Mouse (Mus musculus) liver, embryonic 14.5 days (tissue): ENCODE results near the gene Slc35a3. TPM values are rescaled to one million over a fixed set of nuclear protein-coding genes. Genes with fewer than 3 reads are reported as not detected.

Experiments
- ATAC-seq: fragments of 200-750 bp; cut with Nextera tagmentation; 2 replicates; pipeline ENCODE4 v1.8.0; 2017; ENCODE audit warnings: moderate number of reproducible peaks, mild to moderate bottlenecking, moderate library complexity; ENCODE audit not compliant: insufficient read depth
- DNase-seq, 3 experiments: peaks; one replicate each; pipeline ENCODE4 v3.0.0-alpha.2; 2012 to 2013; ENCODE audit warnings: low read depth in 3 of 3, low spot score in 3 of 3
- H3K27ac ChIP-seq: fragments of 300-500 bp; sonication (generic); 2 replicates; pipeline ENCODE4 v1.5.1; 2014; ENCODE audit warnings: moderate library complexity, mild to moderate bottlenecking, control low read depth, inconsistent platforms
- H3K27me3 ChIP-seq: fragments of 300-500 bp; sonication (generic); 2 replicates; pipeline ENCODE4 v1.6.1; 2014; ENCODE audit warnings: mild to moderate bottlenecking, low read length, moderate library complexity; ENCODE audit not compliant: control insufficient read depth, insufficient read depth
- H3K36me3 ChIP-seq: fragments of 300-500 bp; sonication (generic); replicated peaks from 2 replicates; pipeline ENCODE4 v1.6.1; 2014; ENCODE audit warnings: low read depth; ENCODE audit not compliant: control insufficient read depth, insufficient read depth
- H3K4me1 ChIP-seq, 2 experiments: fragments of 200-500 bp in 1 of 2; fragments of 300-500 bp in 1 of 2; sonication (generic) in 1 of 2; replicated peaks; 2 replicates each; pipeline ENCODE4 v1.6.1; 2012 to 2014; ENCODE audit warnings: antibody characterized with exemption in 1 of 2, inconsistent platforms in 1 of 2, low read length in 1 of 2; ENCODE audit not compliant: control insufficient read depth in 2 of 2, insufficient read depth in 2 of 2
- H3K4me2 ChIP-seq: fragments of 300-500 bp; sonication (generic); 2 replicates; pipeline ENCODE4 v1.6.1; 2014; ENCODE audit warnings: low read depth, mild to moderate bottlenecking, control low read depth, moderate library complexity
- H3K4me3 ChIP-seq, 2 experiments: fragments of 200-500 bp in 1 of 2; fragments of 300-500 bp in 1 of 2; sonication (generic) in 1 of 2; 2 replicates each; pipeline ENCODE4 v1.5.1; 2012 to 2014; ENCODE audit warnings: low read depth in 2 of 2, low read length in 2 of 2, mild to moderate bottlenecking in 2 of 2, control low read depth in 1 of 2, inconsistent platforms in 1 of 2, moderate library complexity in 1 of 2; ENCODE audit not compliant: insufficient read depth in 1 of 2
- H3K9ac ChIP-seq: fragments of 300-500 bp; sonication (generic); replicated peaks from 2 replicates; pipeline ENCODE4 v1.6.1; 2014; ENCODE audit warnings: mild to moderate bottlenecking, control low read depth, moderate library complexity
- H3K9me3 ChIP-seq: fragments of 300-500 bp; sonication (generic); 2 replicates; pipeline ENCODE4 v1.6.1; 2016; ENCODE audit warnings: low read length, mixed read lengths; ENCODE audit not compliant: control insufficient read depth
- CTCF ChIP-seq: IDR thresholded peaks from 2 replicates; pipeline ENCODE4 v1.5.1; 2016; ENCODE audit warnings: antibody characterized with exemption, low read depth, control low read depth
- EP300 ChIP-seq: IDR thresholded peaks from 2 replicates; pipeline ENCODE4 v1.6.1; 2016; ENCODE audit warnings: antibody characterized with exemption, low read depth
- WGBS: fragments of 180-500 bp; shearing (Covaris S2); extraction: QIAGEN DNeasy Blood & Tissue Kit; methylation state at CpG from one replicate; pipeline ENCODE4 v1.1.7; 2014; ENCODE audit not compliant: insufficient replicate concordance; 5-methylcytosine and 5-hydroxymethylcytosine counted together
- polyA plus RNA-seq, 2 experiments: library from polyadenylated mRNA; depleted of rRNA in 1 of 2; stranded (reverse) in 1 of 2; unstranded in 1 of 2; fragments of >200 nt; fragmentation: Nextera tagmentation in 1 of 2; extraction: Ambion mirVana in 1 of 2; gene quantifications; 2 replicates each; pipeline versions ENCODE4 v1.2.1 to v1.2.3; 2012 to 2014

Slc35a3 gene
- polyA plus RNA-seq, 2 experiments, result 6.0 to 7.6 TPM

DNA sequence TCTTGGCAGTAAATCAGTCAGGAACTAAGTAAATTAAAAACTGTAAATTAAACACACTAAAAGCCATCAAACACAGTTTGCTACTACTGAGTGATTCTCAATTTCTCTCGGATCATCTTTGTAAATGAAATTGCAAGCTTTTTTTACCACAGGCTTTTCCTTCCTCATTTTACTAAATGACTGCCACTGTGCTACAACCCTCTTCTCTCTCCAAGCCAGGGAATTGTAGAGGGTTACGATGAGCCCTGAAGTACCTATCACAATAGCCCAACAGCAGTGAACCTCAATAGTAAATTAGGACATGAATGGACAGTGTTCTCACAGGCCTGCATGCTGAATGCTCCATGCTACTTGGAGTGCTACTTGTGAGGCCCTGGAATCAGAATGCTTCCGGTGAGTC lies 78.5 kb downstream of the Slc35a3 start:
- H3K4me3 ChIP-seq, result no peak overlapping the region
- no peaks in the 10 kb centered on the region for H3K4me1 ChIP-seq
- H3K27ac ChIP-seq, result no peak overlapping the region
- ATAC-seq (no peak), DNase-seq (no peak)
- H3K36me3 ChIP-seq, result peaks cover 47% of the 10 kb centered on the region
- H3K9me3 ChIP-seq, result no peaks in the 10 kb centered on the region
- H3K4me2 ChIP-seq, result no peak overlapping the region
- H3K27me3 ChIP-seq, result no peaks in the 10 kb centered on the region
- WGBS, result 70% methylated on average over 3 of the region's 3 CpGs
- TF ChIP-seq EP300 (no peak), CTCF (no peak)
- no peak overlapping the region for H3K9ac ChIP-seq

- DNase-seq (no peak), ATAC-seq (no peak)
- Histone ChIP-seq H3K9me3 (no peaks in the 10 kb centered on the region), H3K27ac (no peak overlapping the region), H3K4me2 (no peak overlapping the region), H3K9ac (no peak overlapping the region), H3K4me1 (no peaks in the 10 kb centered on the region), H3K27me3 (no peaks in the 10 kb centered on the region), H3K4me3 (no peak overlapping the region), H3K36me3 (peaks cover 52% of the 10 kb centered on the region)
- 77% methylated on average over 3 of the region's 3 CpGs for WGBS
- TF ChIP-seq CTCF, result no peak
- TF ChIP-seq EP300, result no peak
Measured at GRCm38 (mm10) chr3:116632971-116633370, 79.7 kb downstream of the Slc35a3 start.

GRCm38 (mm10) chr3:116631459-116631858 lies 81.2 kb downstream of the Slc35a3 start:
- Histone ChIP-seq H3K36me3 (peaks cover 50% of the 10 kb centered on the region), H3K4me2 (no peak overlapping the region), H3K27ac (no peak overlapping the region), H3K9me3 (no peaks in the 10 kb centered on the region), H3K4me1 (no peaks in the 10 kb centered on the region), H3K9ac (no peak overlapping the region), H3K4me3 (no peak overlapping the region), H3K27me3 (no peaks in the 10 kb centered on the region)
- no peak for TF ChIP-seq CTCF
- no peak for TF ChIP-seq EP300
- DNase-seq, result no peak
- ATAC-seq, result no peak
- WGBS, result 85% methylated on average over 1 of the region's 1 CpGs

DNA sequence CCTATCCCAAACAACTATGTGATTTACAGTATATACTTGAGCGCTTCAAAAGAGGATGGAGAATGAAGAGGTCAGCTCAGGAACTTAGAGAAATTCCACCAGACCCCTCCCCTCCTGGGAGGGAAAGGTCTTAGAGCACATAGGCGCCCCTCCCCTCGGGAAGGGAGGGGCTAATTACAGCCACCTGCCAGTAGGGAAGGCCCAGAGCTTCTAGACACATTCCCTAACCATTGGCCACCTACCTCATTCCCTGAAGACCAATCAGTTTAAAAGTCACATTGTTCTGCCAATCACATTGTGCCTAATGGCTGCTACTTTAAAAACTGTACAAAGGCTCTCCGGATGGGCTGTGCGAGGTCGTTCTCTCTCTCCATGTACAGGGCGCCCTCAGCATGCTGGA lies 90.0 kb downstream of the Slc35a3 start:
- H3K9me3 ChIP-seq, result no peaks in the 10 kb centered on the region
- 89% methylated on average over 7 of the region's 7 CpGs for WGBS
- DNase-seq, result no peak
- no peak for ATAC-seq
- H3K36me3 ChIP-seq, result peaks cover 34% of the 10 kb centered on the region
- H3K4me3 ChIP-seq, result no peak overlapping the region
- H3K4me2 ChIP-seq, result no peak overlapping the region
- no peak for TF ChIP-seq CTCF
- TF ChIP-seq EP300, result no peak
- peaks cover 6 to 7% of the 10 kb centered on the region in 2 experiments; a peak in 3 of 4 replicates for H3K4me1 ChIP-seq
- H3K27me3 ChIP-seq, result no peaks in the 10 kb centered on the region
- no peak overlapping the region for H3K9ac ChIP-seq
- H3K27ac ChIP-seq, result no peak overlapping the region

DNA sequence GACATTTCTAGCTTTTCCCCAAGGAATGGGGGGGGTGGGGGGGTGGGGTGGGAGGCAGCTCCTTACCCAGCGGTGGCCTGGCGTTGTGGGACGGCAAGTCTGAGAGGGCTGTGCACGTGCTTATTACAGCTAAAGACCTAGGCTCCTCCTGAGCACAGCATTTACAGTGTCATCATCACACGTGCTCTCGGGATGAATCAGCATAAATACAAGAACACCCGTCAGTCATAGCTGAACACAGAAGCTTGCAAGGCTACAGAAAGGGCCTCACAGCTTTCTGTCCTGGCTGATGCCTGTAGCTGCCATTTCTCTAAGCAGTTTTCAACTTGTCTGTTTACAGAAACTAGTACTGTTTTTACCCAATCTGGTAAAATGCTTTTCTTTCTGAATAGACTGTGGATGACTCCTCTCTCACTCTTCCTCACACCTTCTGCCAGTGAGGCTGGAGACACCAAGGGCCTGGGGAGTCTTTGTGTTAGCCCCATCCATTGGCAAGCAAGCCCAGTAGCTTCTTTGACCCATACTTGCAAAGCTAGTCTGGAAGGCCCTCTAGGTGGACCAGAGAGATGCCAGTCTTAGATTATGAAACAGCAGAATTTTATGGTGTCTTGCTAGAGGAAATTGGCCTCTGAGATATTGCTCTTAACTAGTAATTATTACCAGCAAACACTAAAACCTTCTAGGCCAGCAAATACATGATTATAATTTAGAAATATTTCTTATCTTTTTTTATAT lies 91.8 kb downstream of the Slc35a3 start:
- no peak for TF ChIP-seq CTCF
- no peak for TF ChIP-seq EP300
- no peak overlapping the region for H3K4me2 ChIP-seq
- no peaks in the 10 kb centered on the region for H3K27me3 ChIP-seq
- H3K4me1 ChIP-seq, result peaks cover 7% of the 10 kb centered on the region in 2 experiments; a peak in 3 of 4 replicates
- H3K27ac ChIP-seq, result peak overlapping the region; percentile 20
- H3K4me3 ChIP-seq, result no peak overlapping the region
- ATAC-seq (peak; percentile 92), DNase-seq (peak in 2 of 3 experiments; percentile 47 to 51)
- H3K36me3 ChIP-seq, result peaks cover 40% of the 10 kb centered on the region
- WGBS, result 49% methylated on average over 7 of the region's 7 CpGs
- peak overlapping the region; percentile 13; the same call in 1 of the 2 replicates for H3K9ac ChIP-seq
- H3K9me3 ChIP-seq, result no peaks in the 10 kb centered on the region

Other genes starting within 250 kb of the Slc35a3 start
- gene Rtca, start 204.6 kb downstream of the Slc35a3 start, polyA plus RNA-seq (2012; rRNA removed), result 11.4 and 18.6 TPM in 2 replicates
- gene Rtca, start 204.6 kb downstream of the Slc35a3 start, polyA plus RNA-seq (2014; fragmentation: Nextera tagmentation; extraction: Ambion mirVana), result 27.3 TPM in 2 replicates
- gene Dbt, start 199.8 kb downstream of the Slc35a3 start, polyA plus RNA-seq (2012; rRNA removed), result 6.7 and 10.0 TPM in 2 replicates
- gene Dbt, start 199.8 kb downstream of the Slc35a3 start, polyA plus RNA-seq (2014; fragmentation: Nextera tagmentation; extraction: Ambion mirVana), result 5.8 and 6.0 TPM in 2 replicates
- gene Lrrc39, start 149.9 kb downstream of the Slc35a3 start, polyA plus RNA-seq (2012; rRNA removed), result 2.2 and 2.6 TPM in 2 replicates
- gene Lrrc39, start 149.9 kb downstream of the Slc35a3 start, polyA plus RNA-seq (2014; fragmentation: Nextera tagmentation; extraction: Ambion mirVana), result 3.1 TPM in 2 replicates
- 4.7 and 7.7 TPM in 2 replicates for gene Sass6, start 117.8 kb downstream of the Slc35a3 start, polyA plus RNA-seq (2012; rRNA removed)
- 16.1 and 18.9 TPM in 2 replicates for gene Sass6, start 117.8 kb downstream of the Slc35a3 start, polyA plus RNA-seq (2014; fragmentation: Nextera tagmentation; extraction: Ambion mirVana)
- 3.7 and 7.3 TPM in 2 replicates for gene Trmt13, start 98.2 kb downstream of the Slc35a3 start, polyA plus RNA-seq (2012; rRNA removed)
- gene Trmt13, start 98.2 kb downstream of the Slc35a3 start, polyA plus RNA-seq (2014; fragmentation: Nextera tagmentation; extraction: Ambion mirVana), result 5.2 and 7.8 TPM in 2 replicates
- gene Mfsd14a, start 50.2 kb downstream of the Slc35a3 start, polyA plus RNA-seq (2012; rRNA removed), result 12.3 and 15.5 TPM in 2 replicates
- 33.0 and 35.1 TPM in 2 replicates for gene Mfsd14a, start 50.2 kb downstream of the Slc35a3 start, polyA plus RNA-seq (2014; fragmentation: Nextera tagmentation; extraction: Ambion mirVana)
- gene Gm43191, start 31.6 kb downstream of the Slc35a3 start, polyA plus RNA-seq (2012; rRNA removed), result not detected in 2 replicates
- gene Gm43191, start 31.6 kb downstream of the Slc35a3 start, polyA plus RNA-seq (2014; fragmentation: Nextera tagmentation; extraction: Ambion mirVana), result not detected in 2 replicates
- gene Agl, start 95.3 kb upstream of the Slc35a3 start, polyA plus RNA-seq (2012; rRNA removed), result 2.1 and 2.6 TPM in 2 replicates
- gene Agl, start 95.3 kb upstream of the Slc35a3 start, polyA plus RNA-seq (2014; fragmentation: Nextera tagmentation; extraction: Ambion mirVana), result 4.4 and 4.6 TPM in 2 replicates
- 13.5 and 20.5 TPM in 2 replicates for gene Frrs1, start 146.6 kb upstream of the Slc35a3 start, polyA plus RNA-seq (2012; rRNA removed)
- gene Frrs1, start 146.6 kb upstream of the Slc35a3 start, polyA plus RNA-seq (2014; fragmentation: Nextera tagmentation; extraction: Ambion mirVana), result 30.5 and 31.4 TPM in 2 replicates